11 mouse cellular contexts compared by ENCODE assay signal in genomic region chr8:86586642-86587041, GRCm38 (mm10). TPM values are rescaled to one million over a fixed set of nuclear protein-coding genes. Genes with fewer than 3 reads are reported as not detected.
DNase-seq lines count a peak whose midpoint lies in the region; ATAC-seq and TF ChIP-seq lines count a peak whose summit lies in the region.
"Had no signal": no experiment of that assay in that cellular context is flagged by ENCODE, and none has a peak within 500 bp of the region (broad histone marks: within the 10 kb centered on the region; RNA-seq: fewer than 3 reads in every experiment).

No protein-coding gene starts in this region.

- no peaks in the 10 kb centered on the region for H3K4me1 ChIP-seq in liver, postnatal 0 days (ENCODE audit: insufficient read depth)
- no peaks in the 10 kb centered on the region for H3K4me1 ChIP-seq in liver, embryonic 11.5 days (replicated peaks; ENCODE audit: control insufficient read depth, insufficient read depth, low read length)
- H3K4me1 ChIP-seq in midbrain, embryonic 16.5 days (ENCODE audit: control insufficient read depth, insufficient read depth, low read length) = no peaks in the 10 kb centered on the region

- no peak overlapping the region for H3K9ac ChIP-seq in liver, postnatal 0 days (replicated peaks)
- H3K9ac ChIP-seq in liver, embryonic 11.5 days (ENCODE audit: low read depth, low read length) = no peak overlapping the region
- no peak overlapping the region for H3K9ac ChIP-seq in midbrain, embryonic 16.5 days (ENCODE audit: low read depth, low read length)
- H3K9ac ChIP-seq: liver, embryonic 13.5 days had no signal

- H3K4me2 ChIP-seq in liver, postnatal 0 days (ENCODE audit: low read depth, low read length) = no peak overlapping the region
- H3K4me2 ChIP-seq in liver, embryonic 11.5 days = no peak overlapping the region
- no peak overlapping the region for H3K4me2 ChIP-seq in midbrain, embryonic 16.5 days (ENCODE audit: low read length)
- H3K4me2 ChIP-seq: liver, embryonic 13.5 days had no signal

- no peak for TF ChIP-seq EP300 in liver, postnatal 0 days (IDR thresholded peaks at IDR 0.05; ENCODE audit: low read depth)

- TF ChIP-seq CTCF in liver, postnatal 0 days (IDR thresholded peaks at IDR 0.05; ENCODE audit: low read depth) = peak; percentile 47

- WGBS in liver, postnatal 0 days (ENCODE audit: insufficient replicate concordance) = 46% methylated on average over 6 of the region's 6 CpGs
- 51% methylated on average over 6 of the region's 6 CpGs for WGBS in liver, embryonic 11.5 days
- 47% methylated on average over 6 of the region's 6 CpGs for WGBS in midbrain, embryonic 16.5 days

- H3K27ac ChIP-seq in liver, postnatal 0 days (ENCODE audit: low read depth) = no peak overlapping the region
- no peak overlapping the region for H3K27ac ChIP-seq in liver, embryonic 11.5 days (ENCODE audit: low read depth, low read length)
- no peak overlapping the region for H3K27ac ChIP-seq in midbrain, embryonic 16.5 days (ENCODE audit: low read length)
- H3K27ac ChIP-seq: liver, embryonic 13.5 days had no signal

- H3K36me3 ChIP-seq in liver, postnatal 0 days (replicated peaks; ENCODE audit: insufficient read depth, low read length) = no peaks in the 10 kb centered on the region
- H3K36me3 ChIP-seq in liver, embryonic 11.5 days (ENCODE audit: control insufficient read depth, insufficient read depth, low read length) = no peaks in the 10 kb centered on the region
- no peaks in the 10 kb centered on the region for H3K36me3 ChIP-seq in splenic B cell, adult 2 months (ENCODE audit: control insufficient read depth, insufficient read depth, low read length, poor library complexity, severe bottlenecking)
- no peaks in the 10 kb centered on the region for H3K36me3 ChIP-seq in midbrain, embryonic 16.5 days (ENCODE audit: control insufficient read depth, insufficient read depth, low read length)
- H3K36me3 ChIP-seq: G1E; liver, embryonic 13.5 days had no signal

- H3K4me3 ChIP-seq in liver, postnatal 0 days (ENCODE audit: low read depth, low read length) = no peak overlapping the region
- H3K4me3 ChIP-seq in liver, embryonic 11.5 days (ENCODE audit: low read depth, low read length) = no peak overlapping the region
- no peak overlapping the region for H3K4me3 ChIP-seq in midbrain, embryonic 16.5 days (ENCODE audit: low read depth, low read length)
- H3K4me3 ChIP-seq: liver, embryonic 13.5 days; myocyte had no signal

- H3K27me3 ChIP-seq in liver, postnatal 0 days (ENCODE audit: insufficient read depth, low read length) = no peaks in the 10 kb centered on the region
- H3K27me3 ChIP-seq in liver, embryonic 11.5 days (replicated peaks; ENCODE audit: control insufficient read depth, insufficient read depth, low read length) = no peaks in the 10 kb centered on the region
- no peaks in the 10 kb centered on the region for H3K27me3 ChIP-seq in splenic B cell, adult 2 months (ENCODE audit: control insufficient read depth, insufficient read depth, low read length, poor library complexity, severe bottlenecking)
- no peaks in the 10 kb centered on the region for H3K27me3 ChIP-seq in midbrain, embryonic 16.5 days (ENCODE audit: control insufficient read depth, insufficient read depth, low read depth, low read length)
- H3K27me3 ChIP-seq: liver, embryonic 13.5 days had no signal

- no peaks in the 10 kb centered on the region for H3K9me3 ChIP-seq in liver, postnatal 0 days (ENCODE audit: low read length)
- H3K9me3 ChIP-seq in liver, embryonic 11.5 days (ENCODE audit: control insufficient read depth, low read length) = no peaks in the 10 kb centered on the region
- no peaks in the 10 kb centered on the region for H3K9me3 ChIP-seq in midbrain, embryonic 16.5 days (replicated peaks; ENCODE audit: control insufficient read depth, low read length, poor library complexity, severe bottlenecking)
- H3K9me3 ChIP-seq: G1E; liver, embryonic 13.5 days had no signal

- ATAC-seq in liver, postnatal 0 days = no peak
- no peak for ATAC-seq in liver, embryonic 11.5 days (replicated peaks; ENCODE audit: low FRiP score)
- ATAC-seq in midbrain, embryonic 16.5 days = no peak

- DNase-seq in embryo, embryonic 10 days (ENCODE audit: low spot score) = peak; percentile 19
- DNase-seq in embryo, embryonic 9.5 days (ENCODE audit: extremely low spot score) = no peak
- DNase-seq in liver, postnatal 0 days = no peak
- no peak for DNase-seq in liver, embryonic 11.5 days (ENCODE audit: low spot score)
- DNase-seq in R1 (ENCODE audit: low read depth, low spot score) = peak; percentile 19
- peak; percentile 19 for DNase-seq in splenic B cell, adult 2 months (ENCODE audit: low read depth, low spot score)
- no peak for DNase-seq in urinary bladder, adult 18-20 months (ENCODE audit: low spot score in 2 of 2)
- DNase-seq: liver, embryonic 13.5 days had no signal

RNA-seq across cellular contexts. Expression of gene Abcc12, which starts 6.2 kb away (rescaled TPM):
- not detected in 2 replicates for polyA plus RNA-seq in liver, postnatal 0 days (2015; fragmentation: Nextera tagmentation; extraction: Ambion mirVana)
- not detected in 2 replicates for polyA plus RNA-seq in liver, embryonic 11.5 days (2014; fragmentation: Nextera tagmentation; extraction: Ambion mirVana)
- 0.21 and 0.33 TPM in 2 replicates for polyA plus RNA-seq in midbrain, embryonic 16.5 days (2015; fragmentation: Nextera tagmentation; extraction: Ambion mirVana)
- polyA plus RNA-seq: liver, embryonic 13.5 days; myocyte had no signal

RNA-seq across cellular contexts. Expression of gene Lonp2, which starts 37.2 kb away (rescaled TPM):
- polyA plus RNA-seq in liver, postnatal 0 days (2015; fragmentation: Nextera tagmentation; extraction: Ambion mirVana) = 76.2 and 77.8 TPM in 2 replicates
- polyA plus RNA-seq in liver, embryonic 11.5 days (2014; fragmentation: Nextera tagmentation; extraction: Ambion mirVana) = 50.3 and 60.6 TPM in 2 replicates
- polyA plus RNA-seq in midbrain, embryonic 16.5 days (2015; fragmentation: Nextera tagmentation; extraction: Ambion mirVana) = 84.8 and 94.5 TPM in 2 replicates

Comparison
In these comparisons a context has a peak if more than half of its experiments do, and no peak if none do; other contexts are left out.
1. DNase-seq: peak in embryo, embryonic 10 days (single experiment), R1 (single experiment) and splenic B cell, adult 2 months (single experiment); none in embryo, embryonic 9.5 days (single experiment), liver, postnatal 0 days (single experiment), liver, embryonic 11.5 days (single experiment) and urinary bladder, adult 18-20 months (0 of 2).